Mouse (Mus musculus): ENCODE results near the gene Paqr8.

DNA sequence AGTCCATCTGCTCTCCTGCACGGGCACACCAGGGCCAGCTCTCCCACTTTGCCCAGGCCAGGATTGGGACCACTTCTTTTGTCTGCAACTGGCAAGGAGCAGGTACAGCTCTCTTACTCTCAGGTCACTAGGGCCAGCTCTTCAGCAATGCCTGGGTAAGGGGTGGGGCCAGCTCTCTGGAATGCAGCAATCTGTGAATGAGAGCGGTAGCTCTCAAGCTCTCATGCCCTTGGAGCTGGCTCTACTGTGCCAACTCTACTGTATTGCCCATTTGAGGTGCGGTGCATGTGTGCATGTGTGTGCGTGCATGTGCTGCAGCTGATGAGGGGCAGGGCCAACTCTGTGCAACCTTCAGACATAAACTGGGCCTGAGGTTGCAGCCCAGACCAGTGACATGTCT, 11.0 kb upstream of the Paqr8 start:
- no peak for TF ChIP-seq POLR2A (IDR thresholded peaks at IDR 0.05; ENCODE audit: borderline replicate concordance, low read depth, low read length)
- TF ChIP-seq CTCF (IDR thresholded peaks at IDR 0.05; ENCODE audit: low read depth, low read length) = no peak

Data from bone marrow macrophage, adult 2 months (primary cell).